Mouse (Mus musculus): Measurements from ENCODE around the gene Tmc2. TPM values are rescaled to one million over a fixed set of nuclear protein-coding genes. Genes with fewer than 3 reads are reported as not detected.
A peak's percentile ranks its signal among the peaks of the same experiment; 100 is the strongest.

The Tmc2 gene
- total RNA-seq, 2 experiments from 2014 or later = not detected

- no peak for ATAC-seq (replicated peaks; ENCODE audit: poor library complexity, severe bottlenecking)
Measured at GRCm38 (mm10) chr2:130294218-130294935, 99.4 kb downstream of the Tmc2 start.

DNA sequence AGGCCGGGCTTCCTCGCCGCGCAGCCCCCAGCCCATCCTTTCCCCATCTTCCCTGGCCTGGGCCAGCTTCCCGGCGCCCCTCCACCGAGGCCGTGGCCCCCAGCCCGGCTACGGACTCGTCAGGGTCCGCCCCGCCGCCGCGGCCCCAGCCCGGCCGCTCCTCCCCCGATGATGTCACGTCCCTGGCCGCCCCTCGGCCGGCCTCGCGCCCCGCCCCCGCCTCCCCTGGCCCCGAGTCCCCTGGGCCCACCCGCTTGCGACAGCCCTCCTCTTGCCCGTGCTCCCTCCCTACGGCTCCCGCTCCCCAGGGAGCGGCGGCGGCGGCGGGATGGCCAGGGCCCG, 99.9 kb downstream of the Tmc2 start, which contains the start of gene Ebf4:
Ebf4 (plus strand) TSS at position 234 of the 342 bp plus-strand sequence.
- peak; percentile 8; the same call in 1 of the 2 replicates for ATAC-seq (replicated peaks; ENCODE audit: poor library complexity, severe bottlenecking)

DNA sequence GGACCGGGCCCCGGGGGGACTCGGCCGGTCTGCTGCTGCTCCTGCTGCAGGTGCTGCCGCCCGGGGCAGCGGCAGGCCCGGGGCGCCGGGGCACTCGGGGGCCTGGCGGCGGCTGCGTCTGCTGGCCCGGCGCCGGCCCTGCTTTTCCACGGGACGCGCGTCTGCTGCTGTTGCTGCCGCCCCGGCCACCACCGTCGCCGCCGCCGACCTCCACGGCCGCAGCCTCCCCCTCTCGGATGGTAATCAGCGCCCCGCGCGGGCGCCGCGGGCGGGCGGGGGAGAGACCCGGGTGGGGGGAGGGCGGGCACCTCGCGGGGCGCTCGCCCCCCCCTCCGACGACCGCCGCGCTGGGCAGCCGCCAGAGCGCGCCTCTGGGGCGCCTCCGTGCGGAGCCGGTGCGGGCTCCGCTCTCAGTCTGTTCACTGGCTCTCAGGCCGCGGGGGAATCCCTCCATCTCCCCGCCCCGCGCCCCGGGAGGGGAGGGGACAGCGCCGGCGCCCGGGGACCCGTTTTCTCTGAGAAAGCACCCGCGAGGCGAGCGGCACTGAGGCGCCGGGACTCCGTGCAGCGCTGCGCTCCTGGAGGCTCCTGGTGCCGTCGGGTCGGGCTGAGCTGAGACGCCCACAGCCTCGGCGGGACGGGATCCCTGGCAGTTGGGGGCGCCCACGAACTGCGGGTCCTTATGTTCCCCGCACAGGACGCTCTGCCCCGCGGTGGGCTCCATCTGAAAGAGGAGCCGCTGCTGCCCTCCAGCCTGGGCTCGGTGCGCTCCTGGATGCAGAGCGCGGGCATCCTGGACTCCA, 100.5 kb downstream of the Tmc2 start:
- no peak for ATAC-seq (replicated peaks; ENCODE audit: poor library complexity, severe bottlenecking)

GRCm38 (mm10) chr2:130296134-130296745, 101.2 kb downstream of the Tmc2 start:
- ATAC-seq (replicated peaks; ENCODE audit: poor library complexity, severe bottlenecking) = no peak

DNA sequence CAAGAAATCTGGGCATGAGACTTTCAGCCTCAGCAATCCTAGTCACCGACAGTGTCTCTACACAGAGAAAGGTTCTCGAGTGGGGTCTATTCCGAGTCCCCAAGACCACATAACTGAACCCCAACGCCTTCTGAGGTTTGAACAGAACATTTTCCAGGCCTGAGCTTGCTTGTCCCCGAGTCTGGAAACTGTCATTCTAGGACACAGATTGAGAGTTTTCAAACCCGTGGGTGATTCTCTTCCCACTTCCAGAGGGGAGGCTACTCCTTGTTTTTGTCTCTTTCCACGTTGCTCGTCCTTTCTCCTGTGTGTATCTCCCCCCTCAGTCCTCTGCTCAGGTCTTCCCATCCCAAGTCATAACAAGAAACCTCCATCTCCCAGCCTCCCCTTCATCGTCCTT, 102.6 kb downstream of the Tmc2 start:
- ATAC-seq (replicated peaks; ENCODE audit: poor library complexity, severe bottlenecking) = no peak

- ATAC-seq (replicated peaks; ENCODE audit: poor library complexity, severe bottlenecking) = no peak
Measured at GRCm38 (mm10) chr2:130303014-130303413, 108.0 kb downstream of the Tmc2 start.

Other genes with a start within 250 kb of the Tmc2 start
- not detected in 2 replicates for gene Tgm3, start 182.8 kb upstream of the Tmc2 start, total RNA-seq (2014; fragmentation: Nextera tagmentation)
- gene Tgm3, start 182.8 kb upstream of the Tmc2 start, total RNA-seq (2017) = 0.36 TPM in 1 of 2 replicates, not detected in the other
- gene Tgm6, start 82.8 kb upstream of the Tmc2 start, total RNA-seq (2014; fragmentation: Nextera tagmentation) = not detected in 2 replicates
- gene Tgm6, start 82.8 kb upstream of the Tmc2 start, total RNA-seq (2017) = not detected in 2 replicates
- gene Snrpb, start 15.8 kb upstream of the Tmc2 start, total RNA-seq (2014; fragmentation: Nextera tagmentation) = 270 and 359 TPM in 2 replicates
- gene Snrpb, start 15.8 kb upstream of the Tmc2 start, total RNA-seq (2017) = 191 and 210 TPM in 2 replicates
- 501 and 575 TPM in 2 replicates for gene Nop56, start 79.2 kb downstream of the Tmc2 start, total RNA-seq (2014; fragmentation: Nextera tagmentation)
- gene Nop56, start 79.2 kb downstream of the Tmc2 start, total RNA-seq (2017) = 468 and 587 TPM in 2 replicates
- gene Idh3b, start 89.4 kb downstream of the Tmc2 start, total RNA-seq (2014; fragmentation: Nextera tagmentation) = 130 and 165 TPM in 2 replicates
- gene Idh3b, start 89.4 kb downstream of the Tmc2 start, total RNA-seq (2017) = 116 and 121 TPM in 2 replicates
- gene Ebf4, start 100.0 kb downstream of the Tmc2 start, total RNA-seq (2014; fragmentation: Nextera tagmentation) = not detected in 2 replicates
- gene Ebf4, start 100.0 kb downstream of the Tmc2 start, total RNA-seq (2017) = not detected in 2 replicates
- gene Cpxm1, start 202.4 kb downstream of the Tmc2 start, total RNA-seq (2014; fragmentation: Nextera tagmentation) = 3.2 TPM in 1 of 2 replicates, not detected in the other
- 0.99 TPM in 1 of 2 replicates, not detected in the other for gene Cpxm1, start 202.4 kb downstream of the Tmc2 start, total RNA-seq (2017)
- not detected in 2 replicates for gene Gm28372, start 210.0 kb downstream of the Tmc2 start, total RNA-seq (2014; fragmentation: Nextera tagmentation)
- gene Gm28372, start 210.0 kb downstream of the Tmc2 start, total RNA-seq (2017) = not detected in 2 replicates
- gene 1700020A23Rik, start 210.1 kb downstream of the Tmc2 start, total RNA-seq (2014; fragmentation: Nextera tagmentation) = not detected in 2 replicates
- not detected in 2 replicates for gene 1700020A23Rik, start 210.1 kb downstream of the Tmc2 start, total RNA-seq (2017)
- not detected in 2 replicates for gene Tmem239, start 211.3 kb downstream of the Tmc2 start, total RNA-seq (2014; fragmentation: Nextera tagmentation)
- gene Tmem239, start 211.3 kb downstream of the Tmc2 start, total RNA-seq (2017) = not detected in 2 replicates
- 128 and 155 TPM in 2 replicates for gene Vps16, start 229.1 kb downstream of the Tmc2 start, total RNA-seq (2014; fragmentation: Nextera tagmentation)
- 129 and 167 TPM in 2 replicates for gene Vps16, start 229.1 kb downstream of the Tmc2 start, total RNA-seq (2017)
- gene Pced1a, start 229.5 kb downstream of the Tmc2 start, total RNA-seq (2014; fragmentation: Nextera tagmentation) = 13.0 and 14.9 TPM in 2 replicates
- 13.6 and 17.2 TPM in 2 replicates for gene Pced1a, start 229.5 kb downstream of the Tmc2 start, total RNA-seq (2017)